Mouse (Mus musculus) skeletal muscle tissue, adult 2 months (tissue): ENCODE measurements around the gene Baiap2.
A peak's percentile ranks its signal among the peaks of the same experiment; 100 is the strongest.

Experiments
- DNase-seq: peaks from one replicate; pipeline ENCODE4 v3.0.0-alpha.2; 2012; ENCODE audit warnings: low read depth, low spot score

Baiap2 gene

GRCm38 (mm10) chr11:120041191-120042123, 98.9 kb downstream of the Baiap2 start:
- peak; percentile 70 for DNase-seq

- no peak for DNase-seq
Observed at GRCm38 (mm10) chr11:120042141-120042838, 99.7 kb downstream of the Baiap2 start.

GRCm38 (mm10) chr11:120045341-120045740, 102.8 kb downstream of the Baiap2 start:
- DNase-seq = no peak

GRCm38 (mm10) chr11:120045839-120046552, 103.4 kb downstream of the Baiap2 start:
- no peak for DNase-seq

- DNase-seq = no peak
Observed at GRCm38 (mm10) chr11:120046553-120047191, 104.1 kb downstream of the Baiap2 start, which contains the start of gene Aatk. Gene Aatk, minus strand, starts transcription at chr11:120047167.

- DNase-seq = no peak
Observed at GRCm38 (mm10) chr11:120047531-120048251, 105.1 kb downstream of the Baiap2 start.

GRCm38 (mm10) chr11:120048252-120048556, 105.6 kb downstream of the Baiap2 start:
- DNase-seq = no peak

GRCm38 (mm10) chr11:120049067-120049466, 106.5 kb downstream of the Baiap2 start:
- DNase-seq = no peak

- DNase-seq = no peak
Observed at GRCm38 (mm10) chr11:120051124-120051811, 108.7 kb downstream of the Baiap2 start.

- peak; percentile 43 for DNase-seq
Observed at GRCm38 (mm10) chr11:120052274-120052673, 109.7 kb downstream of the Baiap2 start.

- DNase-seq = no peak
Observed at GRCm38 (mm10) chr11:120053846-120054245, 111.3 kb downstream of the Baiap2 start.

- no peak for DNase-seq
Observed at GRCm38 (mm10) chr11:120055953-120056732, 113.6 kb downstream of the Baiap2 start.
